Mouse (Mus musculus) gastrocnemius, postnatal 10 days (tissue): ENCODE data around the gene Lcorl. TPM values are rescaled to one million over a fixed set of nuclear protein-coding genes. Genes with fewer than 3 reads are reported as not detected.
A peak's percentile ranks its signal among the peaks of the same experiment; 100 is the strongest.
"Not testable (repeated sequence)": the region's sequence is repeated elsewhere in the genome, so short reads cannot be mapped to it uniquely, and the experiment has no call there.

Source experiments
- DNase-seq: peaks from one replicate; pipeline ENCODE4 v3.0.0; 2021; ENCODE audit warnings: mixed read lengths
- total RNA-seq, 2 experiments: library from RNA; stranded (reverse); gene quantifications; 2 replicates each; pipeline ENCODE4 v1.2.3; 2021

The Lcorl gene
- total RNA-seq, 2 experiments from 2014 or later = 12.0 to 12.8 TPM

DNA sequence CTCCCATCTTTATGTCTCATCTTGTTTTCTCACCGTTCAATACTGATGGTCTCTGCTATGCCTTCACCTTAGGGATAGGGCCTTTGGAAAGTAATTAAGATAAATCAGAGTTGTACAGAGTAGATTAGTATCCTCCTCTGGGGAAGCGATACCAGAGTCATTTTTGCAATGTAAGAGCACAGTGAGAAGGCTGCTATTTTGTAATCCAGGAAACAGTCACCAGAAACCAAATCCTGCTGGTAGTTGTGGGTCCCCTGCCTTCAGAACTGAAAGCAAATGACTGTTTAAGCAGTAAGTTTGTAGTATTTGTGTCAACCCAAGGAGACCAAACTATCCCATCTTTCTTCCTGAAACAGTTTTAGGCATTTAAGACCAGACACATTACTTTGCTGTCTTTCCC is 147.8 kb downstream of the Lcorl start:
- no peak for DNase-seq

DNA sequence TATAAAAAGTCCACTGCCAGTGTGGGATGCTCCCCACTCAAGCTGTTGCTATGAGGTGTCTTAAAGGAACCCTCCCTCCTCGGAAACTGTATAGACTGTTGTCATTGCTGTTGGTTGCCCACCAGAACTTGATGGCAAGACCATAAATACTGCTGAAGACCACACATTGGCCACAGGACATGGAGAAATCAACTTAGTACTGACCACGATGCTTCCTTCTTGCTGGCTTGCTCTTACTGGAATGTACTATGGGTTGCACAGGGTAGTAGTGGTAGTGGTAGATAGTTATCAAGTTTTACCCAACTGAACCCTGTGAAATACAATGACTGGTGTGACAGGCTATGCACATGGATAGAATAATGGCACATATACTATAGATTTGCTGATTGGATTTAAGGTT is 150.6 kb downstream of the Lcorl start:
- no peak for DNase-seq

DNA sequence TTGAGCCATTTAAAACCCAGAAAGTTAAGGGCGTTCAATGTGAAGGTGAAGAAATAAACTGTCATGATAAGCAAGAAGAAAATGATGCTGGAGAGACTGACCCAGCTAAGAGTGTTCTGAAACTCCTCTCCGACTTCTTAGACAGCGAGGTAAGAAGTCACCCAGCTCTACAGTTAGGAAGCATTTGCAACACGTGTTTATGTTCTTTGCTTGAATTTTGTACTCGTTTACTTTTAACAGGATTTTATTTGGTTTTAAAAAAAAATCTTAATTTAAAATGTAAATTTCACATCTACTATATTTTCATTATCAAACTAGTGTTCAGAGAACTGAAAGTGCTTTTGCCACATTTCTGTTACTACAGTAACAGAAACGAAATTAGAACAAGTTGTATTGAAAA is 165.7 kb downstream of the Lcorl start:
- no peak for DNase-seq

DNA sequence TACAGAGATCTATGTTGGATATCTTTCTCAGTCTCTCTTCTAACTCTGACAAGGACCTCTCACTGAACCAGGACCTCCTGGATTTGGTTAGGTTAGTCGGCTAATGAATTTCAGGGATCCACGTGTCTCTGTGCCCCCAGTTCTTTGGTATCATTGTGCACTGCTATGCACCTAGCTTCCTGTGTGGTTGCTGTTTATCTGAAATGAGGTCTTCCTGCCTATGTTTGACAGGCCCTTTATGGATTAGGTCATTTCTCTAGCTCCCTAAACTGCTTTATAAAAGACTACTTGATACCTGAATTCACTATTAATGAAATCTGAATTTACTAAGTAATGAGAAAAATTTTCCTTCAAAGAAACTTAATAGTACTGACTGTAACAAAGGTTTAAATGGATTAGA is 166.6 kb downstream of the Lcorl start:
- DNase-seq = no peak

DNA sequence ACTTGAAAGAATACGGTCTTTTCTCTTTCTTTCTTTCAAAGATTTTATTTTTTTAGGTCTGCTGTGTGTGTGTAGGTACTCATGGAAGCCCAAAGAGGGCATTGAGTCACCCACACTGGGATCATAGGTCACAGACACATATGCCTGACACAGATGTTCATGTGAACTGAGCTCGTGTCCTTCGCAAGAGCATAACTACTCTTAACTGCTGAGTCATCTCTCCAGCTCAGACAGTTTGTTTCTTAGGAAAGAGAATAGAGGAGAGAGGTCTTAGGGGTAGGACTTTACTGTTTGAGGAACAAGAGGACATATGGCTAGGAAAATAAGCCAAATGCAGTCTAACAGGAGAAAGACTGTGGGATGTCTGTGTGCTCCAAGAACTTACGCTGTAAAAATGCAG is 168.3 kb downstream of the Lcorl start:
- DNase-seq = no peak

DNA sequence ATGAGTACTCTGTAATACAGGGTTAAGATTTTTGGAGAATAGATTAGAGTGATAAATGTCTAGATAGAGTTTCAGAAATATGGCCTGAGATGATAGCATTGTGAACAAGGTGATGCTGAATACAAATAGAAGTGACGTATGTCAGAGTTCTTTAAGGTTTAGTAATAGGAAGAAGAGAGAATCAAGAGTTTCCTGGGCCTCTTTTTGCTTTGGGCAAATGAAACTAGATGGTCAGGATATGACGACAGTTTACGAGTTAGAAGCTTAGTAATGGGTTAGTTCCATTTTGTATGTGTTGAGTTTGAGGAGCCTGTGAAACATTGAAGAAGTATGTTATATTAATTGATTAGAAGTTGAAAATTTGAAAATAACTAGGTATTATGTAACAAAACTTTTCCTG is 171.2 kb downstream of the Lcorl start:
- no peak for DNase-seq

DNA sequence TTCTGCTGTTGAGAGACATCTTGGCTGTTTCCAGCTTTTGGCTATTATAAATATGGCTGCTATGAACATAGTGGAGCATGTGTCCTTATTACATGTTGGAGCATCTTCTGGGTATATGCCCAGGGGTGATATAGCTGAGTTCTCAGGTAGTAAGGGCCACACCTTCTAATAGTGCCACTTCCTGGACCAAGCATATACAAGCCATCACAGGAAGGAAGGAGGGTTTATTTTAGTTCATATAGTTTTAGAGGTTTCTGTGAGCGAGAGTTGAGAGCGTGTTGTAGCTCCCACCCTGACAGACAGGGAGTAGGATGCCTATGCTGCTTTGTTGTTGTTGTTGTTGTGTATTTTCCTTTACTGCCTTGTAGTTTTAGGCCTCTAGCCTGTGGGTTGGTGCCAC is 172.2 kb downstream of the Lcorl start:
- DNase-seq = no peak

DNA sequence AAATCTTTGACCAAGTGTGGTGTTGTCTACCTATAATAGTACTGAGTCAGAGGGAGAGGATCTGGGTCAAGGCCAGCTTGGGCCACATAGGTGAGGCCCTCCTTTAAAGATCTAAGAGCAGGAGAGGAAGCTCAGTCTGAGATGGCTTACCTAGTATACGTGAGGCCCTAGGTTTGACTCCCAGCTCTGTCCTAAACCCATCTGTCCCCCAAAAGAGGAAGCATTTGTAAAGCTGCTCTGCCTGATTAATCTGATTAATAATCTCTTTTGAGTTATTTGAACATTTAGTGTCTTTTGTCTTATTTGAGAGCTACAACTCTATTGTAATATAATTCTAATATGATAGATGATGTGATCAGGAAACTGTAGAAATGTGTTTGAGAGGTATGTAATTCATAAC is 174.0 kb downstream of the Lcorl start:
- DNase-seq = no peak

DNA sequence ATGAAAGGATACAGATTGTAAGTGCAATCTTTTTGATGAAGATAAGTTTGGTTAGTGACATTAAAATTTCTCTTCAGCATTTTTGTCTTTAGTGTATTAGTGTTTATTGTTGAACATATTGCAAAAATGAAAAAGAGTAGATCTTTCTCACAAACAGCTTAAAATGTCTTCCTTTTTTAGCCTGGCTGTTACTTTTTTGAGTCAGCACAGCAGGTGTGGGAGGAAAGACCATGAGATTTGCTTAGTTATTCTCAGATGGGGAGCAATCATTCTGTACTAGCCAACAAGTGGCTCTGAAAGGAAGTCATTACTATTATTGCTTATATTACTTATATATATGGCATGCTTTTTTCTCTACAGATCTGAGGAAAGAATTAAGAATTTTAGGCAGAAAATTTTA is 177.5 kb downstream of the Lcorl start:
- DNase-seq = no peak

DNA sequence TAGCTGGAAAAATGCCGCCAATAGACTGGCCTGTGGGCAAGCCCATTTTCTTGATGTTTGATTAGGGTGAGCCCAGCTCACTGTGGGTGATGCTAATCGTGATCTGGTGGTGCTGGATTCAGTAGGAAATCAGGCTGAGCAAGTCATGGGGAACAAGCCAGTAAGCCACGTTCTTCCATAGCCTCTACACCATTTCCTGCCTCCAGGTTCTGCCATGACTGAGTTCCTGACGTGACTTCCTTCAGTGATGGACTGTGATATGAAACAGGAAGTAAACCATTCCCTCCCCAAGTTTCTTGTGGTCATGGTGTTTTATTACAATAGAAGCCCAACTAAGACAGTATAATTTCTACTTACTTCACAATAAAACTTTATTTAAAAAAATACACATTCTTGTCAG is 179.8 kb downstream of the Lcorl start:
- DNase-seq = no peak

DNA sequence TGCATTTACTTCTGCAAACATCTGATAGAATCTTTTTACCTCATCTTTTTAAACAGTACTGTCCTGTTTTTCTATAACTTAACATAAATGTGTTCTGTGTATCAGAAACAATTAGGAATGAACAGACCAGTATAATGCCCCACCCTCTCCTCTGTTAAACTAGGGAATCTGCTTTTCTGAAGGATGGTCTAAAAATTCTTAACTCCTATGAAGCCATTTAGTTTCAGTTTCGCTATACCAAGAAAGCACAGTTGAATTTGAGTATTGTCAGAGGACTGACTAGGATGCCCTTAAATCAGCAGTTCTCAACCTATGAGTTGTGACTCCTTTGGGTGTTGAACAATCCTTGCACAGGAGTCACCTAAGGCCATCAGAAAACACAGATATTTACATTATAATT is 182.4 kb downstream of the Lcorl start:
- no peak for DNase-seq

DNA sequence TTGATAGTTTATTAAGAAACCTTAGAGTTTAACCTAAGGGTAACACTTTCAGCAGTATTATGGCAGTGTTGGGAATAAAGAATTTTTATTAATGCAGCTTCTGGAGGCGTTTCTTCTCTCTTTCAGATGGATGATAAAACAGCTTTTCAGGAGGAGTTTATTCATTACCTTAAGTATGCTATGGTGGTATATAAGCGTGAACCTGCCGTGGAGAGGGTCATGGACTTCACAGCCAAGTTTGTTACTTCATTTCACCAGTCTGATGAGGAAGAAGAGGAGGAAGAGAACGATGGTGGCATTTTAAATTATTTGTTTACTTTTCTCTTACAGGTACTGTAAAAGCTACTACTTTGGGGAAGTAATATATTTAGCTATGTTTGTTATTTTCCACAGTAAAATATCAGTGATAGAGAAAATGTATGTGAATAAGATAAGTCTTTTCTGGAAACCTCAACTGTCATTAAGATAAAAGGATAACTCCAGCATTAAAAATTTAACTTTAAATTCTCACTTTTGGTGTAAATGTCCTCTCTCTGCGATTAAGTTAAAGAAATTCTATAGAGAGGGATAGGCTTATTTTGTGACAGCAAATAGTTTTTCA is 186.4 kb downstream of the Lcorl start:
- no peak for DNase-seq

DNA sequence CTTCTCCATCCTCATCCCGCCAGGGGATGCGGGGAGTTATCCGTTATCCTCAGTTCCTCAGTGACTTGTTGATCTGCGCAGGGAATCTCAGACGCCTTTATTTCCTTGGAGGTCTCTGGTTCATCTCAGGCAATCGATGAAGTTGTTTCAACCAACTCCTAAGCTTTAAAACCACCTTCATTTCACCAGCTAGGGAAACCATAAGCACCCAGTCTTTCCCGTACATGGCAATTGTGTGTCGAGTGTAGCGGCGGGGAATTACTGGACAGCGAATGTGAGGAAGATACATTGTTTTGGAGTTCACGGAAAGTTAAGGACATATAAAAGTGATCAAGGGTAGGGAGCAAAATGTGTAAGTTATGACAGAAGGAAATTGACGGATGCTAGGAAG is 187.1 kb downstream of the Lcorl start:
- DNase-seq = no peak

DNA sequence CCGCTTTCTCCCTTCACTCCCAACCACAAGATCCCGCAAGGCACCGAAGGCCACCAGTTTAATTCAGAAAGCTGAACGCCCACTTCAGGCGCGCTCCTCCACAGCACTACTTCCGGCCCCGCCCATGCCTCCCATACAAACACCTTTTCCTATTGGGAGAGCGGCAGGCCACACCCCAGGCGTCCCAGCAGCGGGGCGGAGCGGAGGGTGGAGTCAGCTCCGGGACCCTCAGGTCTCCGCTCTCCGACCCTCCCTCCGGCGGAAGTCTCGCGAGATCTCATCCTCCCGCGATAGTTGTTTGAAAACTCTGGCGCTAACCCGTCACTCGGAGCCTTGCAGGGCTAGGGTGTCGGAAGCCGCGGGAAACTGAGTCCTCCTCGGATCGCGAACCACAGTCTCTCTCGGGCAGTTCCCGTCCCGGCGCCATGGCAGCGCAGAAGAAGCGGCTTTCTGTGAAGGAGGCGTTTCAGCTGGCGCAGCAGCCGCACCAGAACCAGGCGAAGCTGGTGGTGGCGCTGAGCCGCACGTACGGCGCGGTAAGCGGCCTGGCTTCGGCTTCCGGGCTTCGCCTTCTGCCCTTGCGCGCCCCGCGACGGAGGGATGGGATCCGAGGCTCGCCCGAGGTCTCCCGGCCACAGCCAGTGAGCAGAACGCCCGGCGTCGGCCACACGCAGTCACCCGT is 187.7 kb downstream of the Lcorl start, which contains the start of gene Ncapg:
Gene Ncapg (plus strand): TSS at position 322 of the 682 bp plus-strand sequence.
- DNase-seq = peak; percentile 99

DNA sequence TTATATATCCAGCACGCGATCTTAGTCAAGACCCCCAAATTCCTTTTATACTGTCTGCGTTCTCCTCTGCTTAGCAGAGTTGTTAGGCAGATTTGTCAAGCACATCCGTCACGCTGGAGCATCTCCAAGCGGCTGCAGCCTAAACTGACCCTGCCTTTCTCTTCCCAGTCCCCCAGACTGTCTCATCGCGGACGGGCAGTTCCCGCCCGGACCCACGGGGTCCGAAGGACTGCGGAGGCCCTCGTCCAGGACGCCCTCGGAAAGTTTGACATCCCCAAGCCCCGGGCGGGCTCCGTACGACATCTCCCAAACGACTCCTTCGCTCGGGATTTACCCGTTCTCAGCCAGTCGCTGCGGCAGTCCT is 188.2 kb downstream of the Lcorl start:
- DNase-seq = no peak

DNA sequence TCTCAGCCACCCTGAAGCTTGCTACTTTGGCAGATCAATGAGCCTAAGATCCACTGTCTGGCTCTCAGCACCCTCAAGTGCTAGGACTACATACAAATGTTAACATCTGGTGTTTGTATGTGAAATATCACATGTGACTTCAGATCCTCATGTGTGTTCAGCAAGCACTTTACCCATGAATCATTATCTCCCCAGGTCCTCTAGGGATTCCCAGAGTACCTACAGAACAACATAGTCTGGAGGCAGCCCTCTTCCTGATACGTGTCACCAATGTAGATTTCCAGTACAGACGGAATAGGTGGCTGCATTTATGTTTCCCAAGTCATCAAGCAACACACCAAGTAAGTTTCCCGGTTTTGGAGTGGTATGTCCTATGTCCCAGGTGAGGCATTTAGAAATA is 188.6 kb downstream of the Lcorl start:
- DNase-seq = no peak

DNA sequence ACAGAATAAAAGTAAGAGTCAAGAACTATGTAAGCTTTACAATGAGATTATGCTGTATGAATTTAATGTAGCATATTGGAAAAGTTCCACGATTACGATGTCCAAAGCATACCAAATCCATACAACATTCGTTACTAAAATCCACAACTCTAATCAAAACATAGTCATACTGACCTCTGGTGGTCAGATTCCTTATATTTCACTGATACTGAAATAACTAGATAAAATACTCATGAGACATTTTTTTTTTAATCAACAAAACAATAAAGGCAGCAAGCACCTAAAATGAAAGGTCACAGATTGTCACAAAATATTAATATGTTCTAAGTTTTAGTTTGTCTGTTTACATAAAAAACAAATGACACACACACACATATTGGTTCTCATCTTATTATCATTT is 189.1 kb downstream of the Lcorl start:
- no peak for DNase-seq

DNA sequence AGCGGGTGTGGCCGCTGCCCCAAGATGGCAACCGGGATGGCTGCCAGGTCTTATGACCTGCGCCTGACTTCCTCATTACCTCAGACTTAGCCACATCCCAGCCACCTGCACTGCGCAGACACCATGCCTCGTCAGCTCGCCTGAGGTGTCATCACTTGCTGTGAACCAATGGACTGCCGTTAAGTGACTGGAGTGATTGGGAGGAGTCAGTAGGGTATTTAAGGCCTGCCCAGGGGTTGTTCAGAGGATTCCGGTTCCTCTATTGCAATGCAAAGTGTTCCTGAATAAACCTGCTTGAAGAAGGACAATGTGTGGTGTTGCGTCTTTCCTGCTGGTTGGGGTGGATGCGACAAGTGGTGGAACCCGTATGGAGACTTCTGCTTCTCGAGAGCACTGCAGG is 199.0 kb downstream of the Lcorl start:
- not testable (repeated sequence) for DNase-seq

DNA sequence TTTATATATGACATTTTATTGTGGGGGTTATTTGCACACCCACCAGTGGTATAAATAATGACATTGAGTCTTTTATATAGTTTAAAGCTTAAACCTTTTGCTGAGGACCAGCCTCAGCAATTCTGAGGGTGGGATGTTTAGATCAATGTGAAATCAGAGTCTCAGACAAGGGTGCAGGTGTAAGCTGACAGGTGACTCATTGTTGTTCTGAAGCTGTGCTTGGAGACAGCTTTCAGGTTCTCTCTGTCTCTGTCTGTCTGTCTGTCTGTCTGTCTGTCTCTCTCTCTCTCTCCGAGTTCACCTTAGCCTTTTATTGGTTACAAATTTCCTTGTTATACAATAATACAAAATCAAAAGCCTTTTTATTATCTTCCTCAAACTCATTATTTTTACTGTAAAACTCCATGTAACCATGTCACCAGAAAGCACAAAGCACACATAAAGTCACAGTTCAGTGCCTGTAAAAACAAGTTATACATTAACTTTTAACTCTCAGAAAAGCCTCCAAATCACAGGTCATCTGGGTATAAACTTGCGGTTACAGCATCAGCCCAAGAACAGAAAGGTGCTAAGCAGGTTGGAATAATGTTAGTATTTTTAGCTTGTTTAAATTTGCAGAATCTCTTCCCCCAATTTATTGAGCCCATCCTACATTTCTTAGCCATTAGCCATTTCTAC is 206.2 kb downstream of the Lcorl start:
- no peak for DNase-seq

Other genes starting within 250 kb of the Lcorl start
- gene Fam184b, start 218.0 kb downstream of the Lcorl start, total RNA-seq = 1 to 10 TPM; 2.0 to 2.3 TPM
- gene Ncapg, start 187.7 kb downstream of the Lcorl start, total RNA-seq = 1 to 10 TPM; 4.7 to 7.7 TPM